Mouse (Mus musculus) frontal cortex, postnatal 25 days (tissue): Measurements from ENCODE around the gene Ascc1.
A peak's percentile ranks its signal among the peaks of the same experiment; 100 is the strongest.

Experiments
- DNase-seq, 2 experiments: peaks; one replicate each; pipeline ENCODE4 v3.0.0; 2022; ENCODE audit warnings: low spot score in 2 of 2

Ascc1 gene

GRCm38 (mm10) chr10:60023751-60024150 lies 21.1 kb downstream of the Ascc1 start:
- DNase-seq: no peak

- DNase-seq: no peak
Measured at GRCm38 (mm10) chr10:60026759-60027395, 24.3 kb downstream of the Ascc1 start.

GRCm38 (mm10) chr10:60027619-60028084 lies 25.0 kb downstream of the Ascc1 start:
- DNase-seq: no peak

GRCm38 (mm10) chr10:60028181-60028580 lies 25.6 kb downstream of the Ascc1 start:
- DNase-seq: no peak

- no peak for DNase-seq
Measured at GRCm38 (mm10) chr10:60028979-60029378, 26.4 kb downstream of the Ascc1 start.

- DNase-seq: no peak
Measured at GRCm38 (mm10) chr10:60029387-60029786, 26.8 kb downstream of the Ascc1 start.

- DNase-seq: no peak
Measured at GRCm38 (mm10) chr10:60031562-60031961, 29.0 kb downstream of the Ascc1 start.

- DNase-seq: no peak
Measured at GRCm38 (mm10) chr10:60031985-60032384, 29.4 kb downstream of the Ascc1 start.

GRCm38 (mm10) chr10:60032622-60033021 lies 30.0 kb downstream of the Ascc1 start:
- DNase-seq: no peak

- DNase-seq: no peak
Measured at GRCm38 (mm10) chr10:60033064-60033463, 30.5 kb downstream of the Ascc1 start.

GRCm38 (mm10) chr10:60034621-60035020 lies 32.0 kb downstream of the Ascc1 start:
- DNase-seq: no peak

- no peak for DNase-seq
Measured at GRCm38 (mm10) chr10:60035744-60036143, 33.1 kb downstream of the Ascc1 start.

- no peak for DNase-seq
Measured at GRCm38 (mm10) chr10:60042350-60042922, 39.8 kb downstream of the Ascc1 start.

GRCm38 (mm10) chr10:60046696-60047095 lies 44.1 kb downstream of the Ascc1 start:
- DNase-seq: peak; percentile 14 to 19

GRCm38 (mm10) chr10:60050581-60050980 lies 48.0 kb downstream of the Ascc1 start:
- no peak for DNase-seq

GRCm38 (mm10) chr10:60053073-60053472 lies 50.5 kb downstream of the Ascc1 start:
- DNase-seq: no peak

- no peak for DNase-seq
Measured at GRCm38 (mm10) chr10:60062173-60062572, 59.6 kb downstream of the Ascc1 start.

- no peak for DNase-seq
Measured at GRCm38 (mm10) chr10:60062931-60063330, 60.3 kb downstream of the Ascc1 start.

- DNase-seq: no peak
Measured at GRCm38 (mm10) chr10:60066524-60066923, 63.9 kb downstream of the Ascc1 start.

- DNase-seq: no peak
Measured at GRCm38 (mm10) chr10:60075159-60075558, 72.6 kb downstream of the Ascc1 start.

GRCm38 (mm10) chr10:60077226-60077625 lies 74.6 kb downstream of the Ascc1 start:
- no peak for DNase-seq

- DNase-seq: no peak
Measured at GRCm38 (mm10) chr10:60077736-60078560, 75.3 kb downstream of the Ascc1 start.

GRCm38 (mm10) chr10:60078561-60078917 lies 75.9 kb downstream of the Ascc1 start:
- peak; percentile 24 to 33 for DNase-seq
